Comparison of ENCODE assay signal across 7 mouse cellular contexts in genomic region chr1:152766032-152766772, GRCm38 (mm10). TPM values are rescaled to one million over a fixed set of nuclear protein-coding genes. Genes with fewer than 3 reads are reported as not detected.
A peak's percentile ranks its signal among the peaks of the same experiment; 100 is the strongest.
DNase-seq lines count a peak whose midpoint lies in the region; ATAC-seq lines count a peak whose summit lies in the region.

Rgl1 (minus strand) TSS chr1:152766351.
Arpc5 (plus strand) TSS chr1:152766542.

- peak within 1 kb of the TSS; percentile 62 for H3K27ac ChIP-seq in embryonic facial prominence, embryonic 11.5 days (replicated peaks; ENCODE audit: low read depth, low read length)
- peak within 1 kb of the TSS; percentile 85 for H3K27ac ChIP-seq in limb, embryonic 10.5 days
- peak within 1 kb of the TSS; percentile 89 for H3K27ac ChIP-seq in midbrain, embryonic 13.5 days

- peak within 1 kb of the TSS; percentile 97 for H3K4me2 ChIP-seq in embryonic facial prominence, embryonic 11.5 days (ENCODE audit: low read depth, low read length)
- H3K4me2 ChIP-seq in midbrain, embryonic 13.5 days (replicated peaks) = peak within 1 kb of the TSS; percentile 78

- under 1% methylated on average over 68 of the region's 86 CpGs for WGBS in embryonic facial prominence, embryonic 11.5 days
- WGBS in limb, embryonic 10.5 days = under 1% methylated on average over 83 of the region's 86 CpGs
- WGBS in midbrain, embryonic 13.5 days = under 1% methylated on average over 86 of the region's 86 CpGs

- no peaks in the 10 kb centered on the region for H3K36me3 ChIP-seq in embryonic facial prominence, embryonic 11.5 days (replicated peaks; ENCODE audit: control insufficient read depth, insufficient read depth, low read depth, low read length)
- peaks cover 23% of the 10 kb centered on the region for H3K36me3 ChIP-seq in limb, embryonic 10.5 days
- peaks cover 17% of the 10 kb centered on the region for H3K36me3 ChIP-seq in midbrain, embryonic 13.5 days

- no peaks in the 10 kb centered on the region for H3K4me1 ChIP-seq in embryonic facial prominence, embryonic 11.5 days (ENCODE audit: control insufficient read depth, insufficient read depth, low read length)
- peaks cover 17% of the 10 kb centered on the region for H3K4me1 ChIP-seq in limb, embryonic 10.5 days
- H3K4me1 ChIP-seq in midbrain, embryonic 13.5 days (replicated peaks) = peaks cover 18% of the 10 kb centered on the region

- peak within 1 kb of the TSS; percentile 93 for H3K9ac ChIP-seq in embryonic facial prominence, embryonic 11.5 days (replicated peaks; ENCODE audit: low read length)
- peak within 1 kb of the TSS; percentile 92 for H3K9ac ChIP-seq in midbrain, embryonic 13.5 days (replicated peaks)

- H3K27me3 ChIP-seq in embryonic facial prominence, embryonic 11.5 days (ENCODE audit: control insufficient read depth, insufficient read depth, low read length) = no peaks in the 10 kb centered on the region
- peaks cover 15% of the 10 kb centered on the region for H3K27me3 ChIP-seq in limb, embryonic 10.5 days (ENCODE audit: low read depth, poor library complexity, severe bottlenecking)
- peaks cover 10% of the 10 kb centered on the region for H3K27me3 ChIP-seq in midbrain, embryonic 13.5 days

- ATAC-seq in embryonic facial prominence, embryonic 11.5 days (replicated peaks; ENCODE audit: insufficient number of reproducible peaks, low FRiP score, low TSS enrichment, low read depth) = peak; percentile 97
- ATAC-seq in granulocyte monocyte progenitor cell, adult 5-6 weeks (replicated peaks; ENCODE audit: poor library complexity, severe bottlenecking) = peak; percentile 90
- peak; percentile 98 for ATAC-seq in midbrain, embryonic 13.5 days

- no peaks in the 10 kb centered on the region for H3K9me3 ChIP-seq in embryonic facial prominence, embryonic 11.5 days (replicated peaks; ENCODE audit: control insufficient read depth, low read length)
- H3K9me3 ChIP-seq in limb, embryonic 10.5 days (replicated peaks) = no peaks in the 10 kb centered on the region
- no peaks in the 10 kb centered on the region for H3K9me3 ChIP-seq in midbrain, embryonic 13.5 days

- DNase-seq in adrenal gland, postnatal 14 days = peak; percentile 99
- DNase-seq in embryonic facial prominence, embryonic 11.5 days (ENCODE audit: low spot score) = peak; percentile 95
- peak; percentile 97 for DNase-seq in kidney, adult 11 months
- DNase-seq in limb, embryonic 10.5 days (ENCODE audit: low spot score) = peak; percentile 99
- peak; percentile 96 for DNase-seq in spleen, adult 12 weeks (ENCODE audit: low spot score)

- H3K4me3 ChIP-seq in embryonic facial prominence, embryonic 11.5 days (ENCODE audit: low read depth, low read length) = peak within 1 kb of the TSS; percentile 98
- H3K4me3 ChIP-seq in limb, embryonic 10.5 days = peak within 1 kb of the TSS; percentile 70
- H3K4me3 ChIP-seq in midbrain, embryonic 13.5 days (replicated peaks) = peak within 1 kb of the TSS; percentile 86

RNA-seq across cellular contexts. Expression of gene Rgl1, which starts in this region (rescaled TPM):
- total RNA-seq in adrenal gland, postnatal 14 days (2021) = 32.3 and 40.5 TPM in 2 replicates
- polyA plus RNA-seq in embryonic facial prominence, embryonic 11.5 days (2014; fragmentation: Nextera tagmentation; extraction: Ambion mirVana) = 26.0 and 28.0 TPM in 2 replicates
- total RNA-seq in granulocyte monocyte progenitor cell, adult 5-6 weeks (2014; fragmentation: Nextera tagmentation) = 1.6 and 3.3 TPM in 2 replicates
- 0.46 and 2.1 TPM in 2 replicates for total RNA-seq in granulocyte monocyte progenitor cell, adult 5-6 weeks (2017)
- polyA plus RNA-seq in limb, embryonic 10.5 days (2016; fragmentation: Nextera tagmentation; extraction: Ambion mirVana) = 38.7 and 44.0 TPM in 2 replicates
- 12.9 and 17.0 TPM in 2 replicates for polyA plus RNA-seq in midbrain, embryonic 13.5 days (2015; fragmentation: Nextera tagmentation; extraction: Ambion mirVana)

RNA-seq across cellular contexts. Expression of gene Arpc5, which starts in this region (rescaled TPM):
- 104 and 115 TPM in 2 replicates for total RNA-seq in adrenal gland, postnatal 14 days (2021)
- polyA plus RNA-seq in embryonic facial prominence, embryonic 11.5 days (2014; fragmentation: Nextera tagmentation; extraction: Ambion mirVana) = 255 and 257 TPM in 2 replicates
- total RNA-seq in granulocyte monocyte progenitor cell, adult 5-6 weeks (2014; fragmentation: Nextera tagmentation) = 175 and 199 TPM in 2 replicates
- 115 and 134 TPM in 2 replicates for total RNA-seq in granulocyte monocyte progenitor cell, adult 5-6 weeks (2017)
- polyA plus RNA-seq in limb, embryonic 10.5 days (2016; fragmentation: Nextera tagmentation; extraction: Ambion mirVana) = 157 and 165 TPM in 2 replicates
- polyA plus RNA-seq in midbrain, embryonic 13.5 days (2015; fragmentation: Nextera tagmentation; extraction: Ambion mirVana) = 339 and 353 TPM in 2 replicates

Comparison
In these comparisons a context has a peak if more than half of its experiments do, and no peak if none do; other contexts are left out.
1. Peak in every context shown above with its lines: DNase-seq, ATAC-seq, H3K4me3 ChIP-seq and H3K27ac ChIP-seq.